Mouse (Mus musculus) frontal cortex, postnatal 14 days (tissue): Measurements from ENCODE around the gene Olfr313.
A peak's percentile ranks its signal among the peaks of the same experiment; 100 is the strongest.

Experiments used
- DNase-seq, 2 experiments: peaks; one replicate each; pipeline ENCODE4 v3.0.0; 2022; ENCODE audit warnings: low spot score in 2 of 2

Olfr313 gene

GRCm38 (mm10) chr11:58849731-58850130 is 34.9 kb downstream of the Olfr313 start:
- no peak for DNase-seq

GRCm38 (mm10) chr11:58860744-58861143 is 45.9 kb downstream of the Olfr313 start:
- DNase-seq, result no peak

- peak; percentile 56 to 66 for DNase-seq
These were observed 52.5 kb downstream of the Olfr313 start, which contains the start of gene 2810021J22Rik for GRCm38 (mm10) chr11:58867039-58867953. Gene 2810021J22Rik (plus strand): TSS chr11:58867216.

- DNase-seq, result no peak
These were observed 53.1 kb downstream of the Olfr313 start for GRCm38 (mm10) chr11:58867954-58868330.
